Mouse (Mus musculus) fat pad, adult 2 months (tissue): Measurements from ENCODE around the gene Otop3.

Experiments used
- DNase-seq: peaks from one replicate; pipeline ENCODE4 v3.0.0-alpha.2; 2011; ENCODE audit warnings: low read depth, low spot score; ENCODE audit errors: extremely low read depth

Otop3 gene

GRCm38 (mm10) chr11:115318245-115319027 lies 16.1 kb upstream of the Otop3 start:
- DNase-seq = no peak

- DNase-seq = no peak
These were observed 14.7 kb upstream of the Otop3 start for GRCm38 (mm10) chr11:115319704-115320383.

- DNase-seq = no peak
These were observed 12.4 kb upstream of the Otop3 start, which contains the start of gene Ush1g for GRCm38 (mm10) chr11:115321906-115322693. Gene Ush1g, minus strand, starts transcription at chr11:115322041.

GRCm38 (mm10) chr11:115323354-115323753 lies 11.2 kb upstream of the Otop3 start:
- DNase-seq = no peak

GRCm38 (mm10) chr11:115326730-115327129 lies 7.8 kb upstream of the Otop3 start:
- no peak for DNase-seq

- no peak for DNase-seq
These were observed 5.2 kb upstream of the Otop3 start for GRCm38 (mm10) chr11:115329339-115329738.

- DNase-seq = no peak
These were observed 692 bp downstream of the Otop3 start for GRCm38 (mm10) chr11:115335223-115335622.

- DNase-seq = no peak
These were observed 1.6 kb downstream of the Otop3 start for GRCm38 (mm10) chr11:115336115-115336514.

GRCm38 (mm10) chr11:115337350-115337749 lies 2.8 kb downstream of the Otop3 start:
- DNase-seq = no peak

GRCm38 (mm10) chr11:115337826-115338225 lies 3.3 kb downstream of the Otop3 start:
- no peak for DNase-seq

GRCm38 (mm10) chr11:115341246-115341645 lies 6.7 kb downstream of the Otop3 start:
- no peak for DNase-seq

GRCm38 (mm10) chr11:115341866-115342265 lies 7.3 kb downstream of the Otop3 start:
- DNase-seq = no peak

- no peak for DNase-seq
These were observed 10.4 kb downstream of the Otop3 start for GRCm38 (mm10) chr11:115344967-115345366.

GRCm38 (mm10) chr11:115345515-115345914 lies 11.0 kb downstream of the Otop3 start:
- DNase-seq = no peak

- DNase-seq = no peak
These were observed 14.2 kb downstream of the Otop3 start for GRCm38 (mm10) chr11:115348681-115349248.

- no peak for DNase-seq
These were observed 15.4 kb downstream of the Otop3 start for GRCm38 (mm10) chr11:115349976-115350375.

GRCm38 (mm10) chr11:115353375-115353774 lies 18.8 kb downstream of the Otop3 start:
- no peak for DNase-seq

- no peak for DNase-seq
These were observed 19.7 kb downstream of the Otop3 start for GRCm38 (mm10) chr11:115354183-115354582.

- DNase-seq = no peak
These were observed 23.9 kb downstream of the Otop3 start for GRCm38 (mm10) chr11:115358468-115358867.

- no peak for DNase-seq
These were observed 24.8 kb downstream of the Otop3 start for GRCm38 (mm10) chr11:115359293-115359692.

- no peak for DNase-seq
These were observed 25.2 kb downstream of the Otop3 start for GRCm38 (mm10) chr11:115359726-115360125.
